Mouse (Mus musculus): ENCODE measurements at regions not wholly inside any gene's neighbourhood (a gene's known extent, or its start where the extent isn't known, plus 50 kb on each side); places are given as distances from the start of the nearest gene placed in this dataset.
"Not testable (repeated sequence)": the region's sequence is repeated elsewhere in the genome, so short reads cannot be mapped to it uniquely, and the experiment has no call there.

DNA sequence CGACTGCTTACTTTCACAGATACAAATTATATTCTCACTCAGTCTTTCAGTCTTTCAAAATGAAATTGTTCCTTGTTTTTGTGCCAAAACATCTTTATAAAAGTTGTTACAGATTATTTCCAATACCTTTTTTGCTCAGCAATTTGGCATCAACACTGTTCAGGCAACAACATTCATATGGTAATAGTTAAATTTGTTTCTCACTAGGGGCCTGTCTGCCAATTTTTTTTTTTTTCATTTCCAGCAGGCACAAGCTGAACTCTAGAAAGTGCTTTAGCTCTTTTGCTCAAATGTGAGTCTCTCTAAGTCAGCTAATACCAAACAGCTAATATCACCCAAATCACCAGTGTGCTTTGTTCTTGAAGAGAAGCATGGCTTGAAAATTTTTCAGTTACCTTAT is 199.4 kb downstream of the Antxr2 start:
- peak; percentile 39 for DNase-seq

DNA sequence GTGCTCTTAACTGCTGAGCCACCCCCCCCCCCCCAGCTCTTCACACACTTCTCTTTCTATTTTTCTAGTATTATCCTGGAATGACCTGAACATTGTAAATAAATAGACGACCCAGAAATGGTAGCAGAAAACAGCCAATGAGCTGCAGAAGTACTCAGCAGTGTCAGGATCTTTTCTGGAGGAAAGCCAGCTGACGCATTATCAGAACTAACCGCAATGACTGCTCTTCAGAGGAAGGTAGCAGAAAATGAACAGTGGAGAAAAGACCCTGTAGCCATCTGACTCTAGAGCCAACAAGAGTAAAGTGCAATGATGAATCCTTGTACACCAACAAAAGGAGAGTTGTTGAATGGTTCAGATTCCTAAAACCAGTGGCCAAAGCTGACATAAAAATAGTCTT is 213.4 kb downstream of the Antxr2 start:
- DNase-seq = no peak

DNA sequence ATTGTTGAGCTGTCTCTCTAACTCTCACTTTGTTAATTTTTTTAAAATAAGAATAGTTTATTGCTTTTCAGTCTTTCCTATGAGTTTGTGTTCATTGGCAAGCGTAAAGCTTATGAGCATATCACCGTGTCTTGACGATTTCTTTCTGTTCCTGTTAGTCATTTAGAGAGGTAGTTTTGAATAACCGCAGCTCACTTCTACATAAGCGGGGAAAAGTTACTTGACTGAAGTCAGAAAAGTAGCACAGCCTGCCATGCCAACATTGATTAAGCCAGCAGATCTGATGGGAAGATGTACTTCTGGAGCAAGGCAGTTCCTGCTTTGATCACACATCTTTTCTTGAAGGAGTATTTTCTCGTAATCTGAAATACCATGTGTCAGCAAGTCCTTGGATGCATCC is 215.5 kb downstream of the Antxr2 start:
- no peak for DNase-seq

DNA sequence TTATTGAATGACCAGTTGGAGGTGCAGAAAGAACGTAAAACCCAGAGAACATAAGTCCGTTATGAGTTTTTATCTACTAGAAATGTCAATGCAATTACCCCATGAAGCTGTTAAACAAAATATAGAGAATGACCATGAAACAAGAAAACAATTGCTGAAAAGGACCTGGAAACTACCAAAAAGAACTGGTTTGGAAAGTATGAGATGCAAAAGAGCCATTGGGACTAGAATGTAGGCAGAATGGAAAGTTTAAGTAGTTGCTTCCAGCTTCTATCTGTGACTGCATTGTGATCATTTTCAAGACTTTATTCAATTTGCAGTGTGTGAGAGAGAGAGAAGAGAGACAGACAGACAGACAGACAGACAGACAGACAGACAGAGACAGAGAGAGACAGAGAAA is 216.1 kb downstream of the Antxr2 start:
- DNase-seq = no peak

DNA sequence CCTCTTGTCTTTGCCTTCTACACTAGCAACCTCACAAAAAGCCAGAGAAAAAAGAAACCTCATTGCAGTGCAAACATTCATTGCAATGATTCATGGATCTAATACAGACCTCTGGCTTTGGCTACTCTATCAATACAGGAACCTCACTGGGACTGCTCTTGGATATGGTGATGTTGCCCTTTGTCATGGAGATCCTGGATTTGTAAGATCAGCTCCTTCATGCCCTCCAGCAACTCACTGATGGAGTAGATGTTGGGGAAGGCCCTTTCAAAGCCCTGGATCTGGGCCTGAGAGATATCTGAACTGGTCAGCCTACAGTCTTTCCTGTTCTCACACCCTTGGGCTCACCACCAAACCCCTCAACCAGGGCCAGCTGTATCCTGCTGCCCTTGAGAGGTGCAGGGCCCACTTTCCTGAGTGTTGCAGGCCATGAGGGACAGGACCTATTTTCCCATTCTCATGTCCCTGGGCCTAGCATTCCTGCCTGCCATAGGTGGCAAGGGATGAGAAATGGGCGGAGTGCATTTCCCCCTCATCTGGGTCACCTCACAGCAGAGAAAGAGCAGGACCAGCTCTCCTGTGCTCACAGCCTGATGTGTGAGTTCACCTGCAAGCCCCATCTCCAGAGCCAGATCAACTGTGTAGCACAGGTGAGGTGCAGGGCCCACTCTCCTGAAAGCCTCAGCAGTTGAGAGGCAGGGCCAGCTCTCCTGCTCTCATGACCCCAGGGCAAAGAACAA is 218.1 kb downstream of the Antxr2 start:
- DNase-seq = no peak

DNA sequence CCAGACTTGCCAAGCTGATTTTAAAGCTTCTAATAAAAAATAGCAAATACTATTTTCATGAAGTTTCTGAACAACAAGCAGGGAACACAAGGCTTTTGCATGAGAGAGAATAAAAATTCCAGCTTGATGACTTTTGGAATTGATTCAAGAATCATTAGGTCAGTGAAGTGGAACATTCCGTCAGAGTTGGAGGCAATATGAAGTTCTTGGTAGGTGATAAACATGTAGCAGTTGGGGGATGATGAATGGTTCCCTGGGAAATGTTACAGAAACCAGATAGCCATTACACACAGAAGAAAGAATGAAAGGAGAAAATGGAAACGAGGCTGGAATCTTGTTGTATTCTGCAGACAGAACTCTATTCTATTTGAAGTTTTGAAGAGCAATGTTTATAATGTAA is 221.8 kb downstream of the Antxr2 start:
- DNase-seq = no peak

DNA sequence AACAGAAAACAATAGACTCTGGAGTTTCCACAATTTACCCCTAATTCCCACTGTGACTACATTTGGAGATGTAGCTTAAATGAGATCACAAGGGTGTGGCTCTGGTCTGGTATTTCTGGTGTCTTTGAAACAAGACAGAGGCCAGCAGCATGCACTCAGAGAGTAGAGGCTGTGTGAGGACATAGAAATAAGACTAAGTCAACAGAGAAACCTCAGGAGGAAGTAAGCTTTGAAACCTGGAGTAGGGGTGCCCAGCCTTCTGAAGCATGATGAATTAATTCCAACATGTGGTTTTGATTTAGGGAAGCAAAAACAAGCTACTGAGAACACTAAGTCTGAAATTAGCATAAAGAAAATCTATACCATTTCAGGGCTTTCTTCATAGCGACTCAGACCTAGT is 223.7 kb downstream of the Antxr2 start:
- DNase-seq = no peak

DNA sequence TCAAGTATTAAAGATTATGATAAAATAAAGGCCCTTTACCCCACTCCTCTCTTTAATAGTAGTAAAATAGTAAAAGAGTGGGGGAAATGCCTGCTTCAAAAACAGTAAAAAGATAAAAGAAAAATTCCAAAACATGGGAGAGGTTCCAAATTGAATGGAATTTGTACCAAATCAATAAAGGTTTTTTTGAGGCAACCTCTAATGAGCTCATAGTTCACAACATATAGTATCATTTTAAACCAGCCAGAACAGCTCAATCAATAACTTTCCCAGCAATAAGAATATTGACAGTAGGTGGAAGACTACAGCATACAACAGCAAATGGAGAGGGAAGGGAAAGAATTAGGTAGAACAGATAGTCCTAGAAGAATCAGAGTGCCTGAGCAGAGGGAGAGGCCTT is 224.1 kb downstream of the Antxr2 start:
- DNase-seq = no peak

DNA sequence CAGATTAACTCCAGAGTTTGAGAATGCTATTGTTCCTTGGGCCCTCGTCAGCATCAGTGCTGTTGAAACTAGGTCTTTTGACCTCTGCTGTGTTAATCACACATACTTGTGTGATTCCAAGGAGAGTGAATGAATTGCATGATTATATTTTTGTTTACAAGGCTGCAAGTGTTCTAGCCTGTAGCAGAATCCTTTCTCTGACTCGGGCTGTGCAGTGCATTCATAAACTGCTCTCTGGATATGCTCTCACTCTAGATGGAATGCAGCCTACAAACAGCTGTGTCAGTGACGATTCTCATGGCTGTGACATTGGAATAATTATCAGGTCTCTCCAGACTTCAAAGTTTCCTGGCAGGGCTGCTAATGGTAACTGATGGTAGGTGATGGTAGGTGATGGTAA is 230.8 kb downstream of the Antxr2 start:
- no peak for DNase-seq

DNA sequence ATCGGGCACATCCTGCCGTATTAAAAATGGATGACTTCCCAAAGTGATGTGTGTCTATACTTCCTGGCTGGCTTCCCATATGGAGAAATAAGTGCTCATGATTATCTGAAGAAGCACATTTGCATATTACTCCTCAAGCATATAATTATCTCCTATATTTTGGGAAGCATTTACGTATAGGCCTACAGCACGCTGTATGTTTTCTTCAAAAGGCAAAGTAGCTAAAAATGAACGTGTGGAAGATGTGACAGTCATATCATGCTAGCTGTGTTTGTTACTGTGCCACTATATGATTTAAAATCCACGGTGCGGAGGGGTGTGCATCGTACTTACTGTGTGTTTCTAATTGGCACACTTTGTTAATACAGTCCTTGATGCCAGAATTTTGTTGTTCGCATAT is 242.7 kb downstream of the Antxr2 start:
- DNase-seq = no peak

DNA sequence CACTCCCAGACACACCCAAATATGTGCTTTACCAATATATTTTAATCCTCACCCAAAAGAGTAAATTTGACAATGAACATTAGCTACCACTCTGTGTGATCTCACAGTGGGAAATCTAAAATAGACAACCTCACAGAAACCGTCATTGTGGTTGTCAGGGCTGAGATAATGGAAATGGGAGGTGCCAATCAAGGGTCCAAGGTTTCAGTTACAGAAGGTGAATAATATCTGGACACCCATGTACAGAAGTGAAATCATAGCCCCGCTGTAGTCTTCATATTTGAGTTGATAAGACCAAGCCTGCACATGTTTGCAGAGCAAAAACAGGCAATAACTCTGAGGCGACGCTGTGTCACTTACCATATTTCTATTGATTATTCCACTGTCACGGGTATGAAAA is 243.8 kb downstream of the Antxr2 start:
- no peak for DNase-seq

DNA sequence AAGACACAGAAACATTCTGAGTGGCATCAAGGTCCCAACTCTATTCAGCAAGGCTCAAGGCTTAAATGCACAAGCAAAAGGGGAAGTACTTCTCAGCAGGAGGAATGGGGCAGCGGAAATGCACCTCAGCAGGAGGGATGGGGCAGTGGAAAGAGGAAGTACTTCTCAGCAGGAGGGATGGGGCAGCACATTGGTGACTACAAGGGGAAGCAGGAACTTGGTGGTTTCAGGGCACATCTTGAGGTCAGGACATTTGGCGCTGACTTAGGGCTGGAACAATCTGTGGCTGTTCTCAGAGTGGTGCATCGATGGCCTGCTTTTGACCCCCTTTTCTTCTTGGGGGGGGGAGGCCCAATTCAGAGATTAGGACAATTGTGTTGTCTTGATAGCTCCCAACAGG is 255.7 kb downstream of the Antxr2 start:
- not testable (repeated sequence) for DNase-seq

DNA sequence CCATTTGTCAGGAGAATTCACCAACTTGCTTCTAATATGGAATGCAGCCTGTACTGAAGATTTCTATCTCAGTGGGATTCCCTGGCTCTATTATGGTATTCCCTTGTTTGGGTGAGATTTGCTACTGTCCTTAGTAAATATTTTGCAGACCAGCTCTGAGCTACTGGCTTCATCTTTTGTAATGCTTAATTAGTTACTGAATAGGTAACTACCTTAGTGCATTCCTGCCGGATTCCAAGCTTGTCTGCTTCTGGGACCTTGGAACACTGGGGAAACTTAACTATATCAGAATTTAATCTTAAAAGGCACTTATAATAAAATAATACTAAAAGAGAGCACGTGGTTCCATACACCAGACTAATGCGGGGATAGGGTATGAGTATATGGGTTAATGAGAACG is 257.4 kb downstream of the Antxr2 start:
- not testable (repeated sequence) for DNase-seq

DNA sequence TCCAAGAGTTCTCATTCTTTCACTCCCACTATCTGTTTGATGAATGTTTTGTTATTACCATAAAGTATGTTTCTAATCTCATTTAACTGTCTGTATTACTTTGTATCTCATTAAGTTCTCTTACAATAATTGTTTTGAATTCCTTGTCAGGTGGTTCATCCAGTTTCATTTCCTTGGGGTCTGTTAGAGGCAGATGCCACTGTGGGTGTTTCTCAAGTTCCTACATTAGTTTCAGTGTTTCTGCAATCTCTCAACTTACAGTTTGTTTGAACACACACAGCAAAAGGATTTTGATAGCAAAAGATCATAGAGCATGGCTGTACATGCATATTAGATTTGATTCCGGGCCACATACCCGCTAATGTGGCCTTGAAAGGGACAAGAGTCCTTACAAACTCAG is 280.5 kb upstream of the Gk2 start:
- no peak for DNase-seq

DNA sequence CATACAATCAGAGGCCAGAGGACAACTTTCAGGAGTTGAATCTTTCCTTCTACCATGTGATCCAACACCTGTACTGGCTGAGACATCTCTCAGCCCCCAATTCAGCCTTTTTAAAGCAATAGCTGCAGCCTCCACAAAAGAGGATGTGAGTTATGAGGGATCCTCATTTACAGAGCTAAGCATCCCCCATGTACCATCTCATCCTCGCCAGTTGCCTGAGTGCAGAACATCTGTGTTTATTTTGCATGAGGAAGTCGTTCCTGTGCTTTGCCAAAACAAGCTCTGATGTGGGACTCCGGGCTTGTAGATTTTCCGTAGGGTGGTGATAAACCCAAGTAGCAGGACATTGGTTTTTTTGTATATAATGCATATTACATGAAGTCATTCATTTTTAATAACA is 274.1 kb upstream of the Gk2 start:
- DNase-seq = no peak

DNA sequence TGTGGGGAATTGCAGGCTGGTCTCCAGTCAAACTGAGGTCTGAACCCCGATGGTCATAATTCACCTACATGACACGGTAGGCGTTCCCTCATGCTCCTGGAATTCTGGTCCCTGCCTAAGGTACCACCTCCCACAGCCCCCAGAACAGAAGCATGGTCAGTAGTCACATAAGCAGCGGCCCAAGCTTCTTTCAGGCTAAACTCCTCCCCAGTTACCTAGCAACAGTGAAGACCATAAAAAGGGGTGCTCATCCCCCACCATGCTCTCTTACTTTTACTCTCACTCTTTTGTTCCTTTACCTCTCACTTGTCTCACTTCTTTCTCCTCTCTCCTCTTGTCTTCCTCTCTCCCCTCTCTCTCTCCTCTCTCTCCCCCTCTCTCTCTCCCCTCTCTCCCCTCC is 262.5 kb upstream of the Gk2 start:
- DNase-seq = not testable (repeated sequence)

DNA sequence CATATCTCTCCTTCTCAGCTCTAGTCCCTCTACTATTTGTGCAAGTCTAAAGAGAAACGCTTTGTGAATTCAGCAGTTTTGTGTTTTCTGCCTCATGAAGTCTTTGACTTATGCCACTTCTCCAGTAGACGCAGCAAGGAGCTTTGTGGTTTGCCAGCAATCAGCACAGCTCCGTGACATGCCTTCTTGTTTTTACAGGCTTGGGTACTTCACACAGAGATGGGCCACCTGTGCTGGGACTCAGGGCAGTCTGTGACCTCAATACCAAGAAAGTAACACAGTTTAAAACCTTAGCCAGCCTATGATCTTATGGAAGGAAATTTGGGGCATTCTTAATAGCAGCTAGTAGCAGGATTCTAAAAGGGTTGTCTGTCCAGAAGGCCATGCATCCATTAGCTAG is 248.4 kb upstream of the Gk2 start:
- DNase-seq = no peak

DNA sequence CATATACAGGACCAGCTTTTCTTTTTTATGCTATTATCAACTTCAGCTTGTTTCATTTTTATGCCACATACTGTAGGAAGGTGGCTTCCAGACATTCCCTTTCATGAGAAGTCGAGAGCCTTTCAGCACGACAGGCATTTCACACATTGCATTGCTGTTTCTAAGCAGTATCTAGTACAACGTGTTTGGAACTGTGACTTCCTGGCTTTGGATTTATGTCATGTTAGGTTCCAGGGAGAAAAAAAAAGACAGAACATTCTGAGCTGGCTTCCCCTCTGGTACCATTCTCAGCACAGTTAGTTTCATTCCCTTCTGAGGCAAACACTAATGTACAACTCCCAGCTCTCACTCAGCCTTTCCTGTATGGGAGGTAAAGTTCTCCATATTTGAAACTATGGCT is 243.7 kb upstream of the Gk2 start:
- peak; percentile 54 for DNase-seq

DNA sequence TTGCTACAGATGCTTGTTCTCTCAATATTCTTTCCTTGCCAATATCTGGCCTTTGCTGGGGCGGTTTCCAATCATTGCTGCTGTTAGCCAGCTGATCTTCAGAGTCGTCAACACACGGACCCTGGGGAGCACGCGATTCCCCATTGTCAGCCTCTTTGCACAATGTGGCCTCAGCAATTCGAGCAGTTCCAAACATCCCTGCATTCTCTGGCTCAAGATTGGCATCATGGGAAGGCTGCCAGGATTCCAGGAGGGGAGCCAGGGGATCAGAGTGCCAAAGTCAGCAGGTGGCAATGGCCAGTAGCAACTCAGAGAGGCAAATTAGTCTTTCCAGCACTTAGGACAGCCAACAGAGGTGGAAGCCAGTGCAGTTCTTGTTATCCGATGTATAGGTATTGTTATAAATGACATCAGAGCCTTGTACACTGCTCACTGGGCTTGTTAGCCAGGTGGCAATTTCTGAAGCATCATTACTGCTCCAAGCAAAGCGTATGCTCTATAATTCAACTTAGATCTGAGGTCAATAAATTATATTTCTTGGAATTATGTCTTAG is 240.8 kb upstream of the Gk2 start:
- DNase-seq = no peak

DNA sequence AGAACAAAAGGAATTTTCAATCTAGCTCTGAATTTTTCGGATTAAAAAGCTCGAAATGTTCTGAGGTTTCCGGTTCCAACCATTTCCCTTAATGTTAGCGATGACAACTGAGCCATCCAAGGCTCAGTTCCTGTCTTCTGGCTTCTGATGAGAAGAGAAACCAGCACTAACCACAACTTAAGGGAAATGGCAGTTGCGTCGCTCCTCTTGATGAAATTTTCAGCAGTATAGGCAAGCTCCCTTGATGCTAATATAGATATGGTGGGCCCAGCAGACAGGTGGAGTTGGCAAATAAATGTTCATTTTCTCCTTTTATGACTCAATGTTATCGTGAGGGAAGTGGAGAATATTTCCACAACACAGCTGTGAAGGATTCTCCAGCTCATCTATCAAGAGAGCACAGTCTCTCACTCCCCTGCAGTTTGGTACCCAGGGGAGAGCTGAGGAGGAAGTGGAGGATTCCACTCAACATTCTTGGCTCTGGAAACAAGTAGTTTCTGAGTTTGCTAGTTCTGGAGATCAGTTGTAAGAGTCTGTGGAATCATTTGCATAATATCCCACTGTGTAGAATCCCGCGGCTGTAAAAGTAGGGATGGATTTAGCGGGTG is 236.6 kb upstream of the Gk2 start:
- no peak for DNase-seq

DNA sequence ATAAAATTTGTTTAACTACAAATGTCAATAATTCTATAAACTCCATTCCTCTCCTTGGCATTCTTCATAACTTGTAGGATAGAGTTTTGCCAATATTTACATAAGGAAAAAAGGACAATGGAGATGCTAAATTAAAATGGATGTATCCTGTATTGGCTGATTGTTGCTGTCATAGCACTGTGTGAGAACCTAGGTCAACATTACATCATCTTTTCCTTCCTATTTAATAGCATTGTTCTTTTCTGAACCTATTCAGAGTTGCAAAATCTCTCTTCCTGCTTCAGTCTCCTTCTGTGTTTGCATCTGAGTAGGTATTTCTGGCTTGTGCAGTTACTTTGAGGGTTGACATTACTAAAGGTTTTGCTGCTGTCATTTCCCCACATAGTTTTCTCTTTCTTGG is 228.6 kb upstream of the Gk2 start:
- no peak for DNase-seq

DNA sequence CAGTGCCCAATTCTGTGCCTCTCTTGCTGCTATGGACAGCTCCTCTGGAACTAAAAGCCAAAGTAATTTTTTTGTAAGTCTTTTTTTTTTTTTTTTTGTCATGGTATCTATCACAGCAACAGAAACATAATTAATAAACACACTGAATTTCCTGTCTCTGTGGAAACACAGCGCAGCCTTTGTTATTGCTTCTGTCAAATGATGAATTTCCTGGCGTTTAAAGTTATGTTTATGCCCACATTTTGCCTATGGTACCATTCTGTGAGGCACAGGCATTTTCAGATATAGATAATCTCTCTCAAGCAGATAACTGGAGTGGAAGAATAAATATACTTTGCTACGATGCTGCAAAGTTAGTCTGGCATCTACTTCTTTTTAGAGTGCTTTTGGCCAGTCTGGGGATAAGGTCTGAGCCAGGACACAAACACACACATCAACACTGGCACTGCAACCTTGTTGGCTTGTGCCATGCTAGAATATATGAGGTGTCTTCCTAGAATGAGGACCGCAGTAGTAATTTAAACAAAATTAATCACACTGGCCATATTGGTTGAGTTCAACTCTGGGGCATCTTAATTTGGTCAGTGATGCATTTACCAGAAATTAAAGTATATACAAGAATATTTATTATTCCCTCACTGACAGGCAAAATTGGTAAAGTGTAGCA is 227.9 kb upstream of the Gk2 start:
- no peak for DNase-seq

DNA sequence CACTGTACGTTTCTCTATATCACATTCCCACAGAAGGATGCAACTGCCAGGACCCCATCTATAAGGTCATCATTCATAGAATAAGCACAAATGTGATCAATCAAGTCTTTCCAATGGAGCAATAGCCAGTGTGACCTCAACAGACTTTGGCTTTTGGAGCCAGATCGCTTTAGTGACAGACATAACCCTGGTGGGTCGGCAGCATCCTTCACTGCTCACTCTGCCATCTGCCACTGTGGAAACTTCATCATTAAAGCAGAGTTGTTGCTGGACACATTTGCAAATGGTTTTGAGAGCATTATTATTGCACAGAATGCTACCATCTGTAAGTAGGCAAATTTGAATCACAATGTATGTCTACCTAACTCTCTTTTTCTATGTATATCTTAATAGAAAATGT is 212.9 kb upstream of the Gk2 start:
- no peak for DNase-seq

All from layer of hippocampus, adult 9-11 months (tissue).